Mouse (Mus musculus) forebrain, postnatal 0 days (tissue): Measurements from ENCODE around the gene Plekha1. TPM values are rescaled to one million over a fixed set of nuclear protein-coding genes. Genes with fewer than 3 reads are reported as not detected.

Source experiments
- ATAC-seq: fragments of 200-750 bp; cut with Nextera tagmentation; 2 replicates; pipeline ENCODE4 v1.8.0; 2017; ENCODE audit warnings: mild to moderate bottlenecking, moderate library complexity
- DNase-seq: peaks from one replicate; pipeline ENCODE4 v3.0.0-alpha.2; 2015
- H3K27ac ChIP-seq: fragments of 300-500 bp; sonication (generic); 2 replicates; pipeline ENCODE4 v1.5.1; 2014; ENCODE audit warnings: low read depth, mild to moderate bottlenecking, antibody characterized with exemption, low read length, moderate library complexity, mixed read lengths
- H3K27me3 ChIP-seq: fragments of 300-500 bp; sonication (generic); 2 replicates; pipeline ENCODE4 v1.6.1; 2014; ENCODE audit warnings: mild to moderate bottlenecking, low read length, mixed read lengths; ENCODE audit not compliant: insufficient read depth
- H3K36me3 ChIP-seq: fragments of 300-500 bp; sonication (generic); 2 replicates; pipeline ENCODE4 v1.6.1; 2014; ENCODE audit warnings: mild to moderate bottlenecking, moderate library complexity; ENCODE audit not compliant: insufficient read depth
- H3K4me1 ChIP-seq: fragments of 300-500 bp; sonication (generic); 2 replicates; pipeline ENCODE4 v1.6.1; 2014; ENCODE audit warnings: antibody characterized with exemption; ENCODE audit not compliant: insufficient read depth
- H3K4me2 ChIP-seq: fragments of 300-500 bp; sonication (generic); 2 replicates; pipeline ENCODE4 v1.6.1; 2014; ENCODE audit warnings: low read depth, mild to moderate bottlenecking, moderate library complexity
- H3K4me3 ChIP-seq: fragments of 300-500 bp; sonication (generic); 2 replicates; pipeline ENCODE4 v1.5.1; 2014; ENCODE audit warnings: low read depth, low read length, mixed read lengths
- H3K9ac ChIP-seq: fragments of 300-500 bp; sonication (generic); 2 replicates; pipeline ENCODE4 v1.6.1; 2014; ENCODE audit warnings: mild to moderate bottlenecking
- H3K9me3 ChIP-seq: fragments of 300-500 bp; sonication (generic); 2 replicates; pipeline ENCODE4 v1.6.1; 2016; ENCODE audit warnings: low read length
- CTCF ChIP-seq: sonication (generic); IDR thresholded peaks from 2 replicates; pipeline ENCODE4 v1.5.1; 2016; ENCODE audit warnings: antibody characterized with exemption, control low read depth, low read depth
- WGBS: fragments of 180-500 bp; shearing (Covaris S2); extraction: QIAGEN DNeasy Blood & Tissue Kit; methylation state at CpG from one replicate; pipeline ENCODE4 v1.1.7; 2014; 5-methylcytosine and 5-hydroxymethylcytosine counted together
- polyA plus RNA-seq: library from polyadenylated mRNA; unstranded; fragments of >200 nt; fragmentation: Nextera tagmentation; extraction: Ambion mirVana; gene quantifications from 2 replicates; pipeline ENCODE4 v1.2.1, GENCODE M21; 2015
- total RNA-seq: library from RNA; depleted of rRNA; stranded (reverse); fragments of >200 nt; gene quantifications from 2 replicates; pipeline ENCODE4 v1.2.3, GENCODE M21; 2014

Plekha1 gene
- total and polyA plus RNA-seq, 2 experiments from 2014 or later = 47.7 to 112 TPM

DNA sequence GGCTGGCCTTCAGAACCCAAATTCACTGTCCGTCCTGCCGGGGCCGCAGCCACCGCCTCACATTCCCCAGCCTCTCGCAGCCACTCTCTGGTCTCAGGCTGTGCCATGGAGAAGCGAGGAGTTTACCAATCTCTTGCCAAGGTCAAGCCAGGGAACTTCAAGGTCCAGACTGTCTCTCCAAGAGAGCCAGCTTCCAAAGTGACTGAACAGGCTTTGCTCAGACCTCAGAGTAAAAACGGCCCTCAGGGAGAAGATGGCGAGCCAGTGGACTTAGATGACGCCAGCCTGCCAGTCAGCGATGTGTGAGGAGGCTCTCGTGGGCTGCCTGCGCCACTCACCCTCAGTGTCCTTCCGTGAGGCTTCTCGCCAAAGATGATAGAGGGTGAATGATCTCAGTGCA is 45.3 kb downstream of the Plekha1 start:
- ATAC-seq = no peak
- no peak overlapping the region for H3K4me3 ChIP-seq
- DNase-seq = no peak
- 93% methylated on average over 14 of the region's 14 CpGs for WGBS
- no peak overlapping the region for H3K9ac ChIP-seq
- H3K27me3 ChIP-seq = no peaks in the 10 kb centered on the region
- TF ChIP-seq CTCF = no peak
- no peaks in the 10 kb centered on the region for H3K4me1 ChIP-seq
- no peak overlapping the region for H3K27ac ChIP-seq
- no peak overlapping the region for H3K4me2 ChIP-seq
- no peaks in the 10 kb centered on the region for H3K9me3 ChIP-seq
- peaks cover 22% of the 10 kb centered on the region; the same call in 1 of the 2 replicates for H3K36me3 ChIP-seq

- Histone ChIP-seq H3K9me3 (no peaks in the 10 kb centered on the region), H3K4me2 (no peak overlapping the region), H3K9ac (no peak overlapping the region), H3K27me3 (no peaks in the 10 kb centered on the region), H3K4me1 (no peaks in the 10 kb centered on the region), H3K27ac (no peak overlapping the region), H3K36me3 (peaks cover 18% of the 10 kb centered on the region; the same call in 1 of the 2 replicates), H3K4me3 (no peak overlapping the region)
- ATAC-seq (peak; percentile 40), DNase-seq (peak; percentile 74)
- 39% methylated on average over 5 of the region's 5 CpGs for WGBS
- peak; percentile 80 for TF ChIP-seq CTCF
These were observed 49.3 kb downstream of the Plekha1 start for GRCm38 (mm10) chr7:130914693-130915363.

DNA sequence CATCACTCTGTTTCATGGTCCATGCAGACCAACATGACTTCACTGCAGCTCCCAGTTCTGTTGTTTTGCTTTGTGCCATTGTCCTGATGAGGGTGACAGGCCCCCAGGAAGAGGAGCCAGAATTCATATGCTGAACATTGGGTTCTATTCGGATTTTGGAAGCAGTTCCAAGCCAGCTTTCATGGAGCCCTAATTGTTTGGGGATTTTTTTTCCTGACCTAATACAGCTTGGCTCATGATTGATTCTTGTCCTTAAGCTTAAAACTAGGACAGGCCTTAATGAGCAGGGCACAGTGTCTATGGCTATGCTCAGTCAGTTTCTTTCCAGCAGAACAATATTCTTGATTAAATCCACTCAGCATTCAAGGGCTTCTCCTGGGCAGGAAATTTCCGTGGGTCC is 52.7 kb downstream of the Plekha1 start:
- 30% methylated on average over 2 of the region's 2 CpGs for WGBS
- no peaks in the 10 kb centered on the region for H3K27me3 ChIP-seq
- H3K27ac ChIP-seq = no peak overlapping the region
- H3K9ac ChIP-seq = no peak overlapping the region
- TF ChIP-seq CTCF = no peak
- ATAC-seq (no peak), DNase-seq (no peak)
- no peak overlapping the region for H3K4me2 ChIP-seq
- no peaks in the 10 kb centered on the region for H3K4me1 ChIP-seq
- H3K9me3 ChIP-seq = no peaks in the 10 kb centered on the region
- no peak overlapping the region for H3K4me3 ChIP-seq
- H3K36me3 ChIP-seq = no peaks in the 10 kb centered on the region

DNA sequence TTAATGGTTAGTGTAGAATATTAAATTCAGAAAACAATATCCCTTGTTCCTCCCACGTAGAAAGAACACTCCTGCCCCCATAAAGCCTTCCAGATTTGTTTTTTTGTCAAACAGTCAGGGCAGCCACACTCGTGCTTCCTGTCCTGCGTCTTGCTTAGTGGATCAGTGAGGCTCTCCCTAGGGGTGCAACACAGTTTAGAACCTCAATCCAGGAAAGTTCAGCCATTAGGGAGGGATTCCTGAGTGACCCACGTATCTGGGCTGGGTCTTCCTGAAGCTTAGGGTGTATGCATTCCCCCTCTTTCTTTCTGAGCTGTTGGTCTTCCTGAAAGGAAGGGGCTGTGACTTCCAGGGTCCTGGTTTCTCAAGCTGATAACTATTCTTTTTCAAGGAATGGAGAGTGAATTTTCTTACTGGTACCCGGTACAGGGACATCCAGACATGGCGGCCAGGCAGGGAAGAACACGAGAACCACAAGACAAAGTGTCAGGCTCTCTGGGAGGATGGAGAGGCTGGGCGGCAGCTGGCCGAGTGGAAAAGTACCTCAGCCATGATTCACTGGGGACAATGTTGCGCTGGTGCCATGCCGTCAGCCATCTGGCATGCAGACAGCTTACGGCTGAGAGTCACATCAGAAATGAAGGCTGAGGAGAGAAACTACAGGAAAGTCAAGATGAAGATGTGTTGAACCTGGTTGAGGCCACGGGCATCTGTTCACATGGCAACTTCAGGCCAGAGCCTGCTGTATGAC is 57.6 kb downstream of the Plekha1 start:
- Histone ChIP-seq H3K27me3 (no peaks in the 10 kb centered on the region), H3K27ac (no peak overlapping the region), H3K9ac (no peak overlapping the region), H3K36me3 (no peaks in the 10 kb centered on the region), H3K4me1 (no peaks in the 10 kb centered on the region), H3K4me2 (no peak overlapping the region), H3K9me3 (no peaks in the 10 kb centered on the region), H3K4me3 (no peak overlapping the region)
- DNase-seq (no peak), ATAC-seq (no peak)
- WGBS = 74% methylated on average over 13 of the region's 13 CpGs
- TF ChIP-seq CTCF = no peak

- ATAC-seq = no peak
- Histone ChIP-seq H3K4me2 (no peak overlapping the region), H3K27me3 (peaks cover 10% of the 10 kb centered on the region), H3K36me3 (no peaks in the 10 kb centered on the region), H3K4me3 (no peak overlapping the region), H3K27ac (no peak overlapping the region), H3K4me1 (peaks cover 4% of the 10 kb centered on the region), H3K9ac (no peak overlapping the region), H3K9me3 (no peaks in the 10 kb centered on the region)
- WGBS = 69% methylated on average over 3 of the region's 3 CpGs
- peak; percentile 7; the same call in 1 of the 2 replicates for TF ChIP-seq CTCF
- no peak for DNase-seq
These were observed 64.8 kb downstream of the Plekha1 start for GRCm38 (mm10) chr7:130930401-130930800.

DNA sequence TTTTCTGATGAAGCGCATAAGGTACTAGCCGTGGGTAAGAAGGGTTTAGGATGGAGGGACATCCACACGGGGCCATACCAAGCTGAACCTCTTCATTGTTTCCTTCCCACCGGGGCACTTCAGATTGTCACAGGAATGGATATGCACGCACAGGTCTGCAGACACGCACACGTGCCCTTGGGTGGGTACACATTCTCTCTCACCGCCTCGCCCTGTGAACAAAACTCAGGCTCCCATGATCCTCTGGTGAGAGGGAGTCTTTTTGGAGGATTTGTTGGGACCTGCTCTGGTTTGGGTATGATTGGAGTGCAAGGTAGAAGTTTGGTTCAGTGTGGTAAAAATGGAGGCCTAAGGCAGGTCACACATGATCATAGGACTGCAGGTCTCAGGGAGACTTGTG is 67.4 kb downstream of the Plekha1 start:
- ATAC-seq = no peak
- no peak overlapping the region for H3K27ac ChIP-seq
- no peak for DNase-seq
- H3K36me3 ChIP-seq = no peaks in the 10 kb centered on the region
- H3K9me3 ChIP-seq = no peaks in the 10 kb centered on the region
- H3K4me3 ChIP-seq = no peak overlapping the region
- no peak overlapping the region for H3K4me2 ChIP-seq
- peaks cover 7% of the 10 kb centered on the region for H3K4me1 ChIP-seq
- H3K9ac ChIP-seq = no peak overlapping the region
- no peak for TF ChIP-seq CTCF
- 85% methylated on average over 9 of the region's 9 CpGs for WGBS
- peaks cover 28% of the 10 kb centered on the region for H3K27me3 ChIP-seq

GRCm38 (mm10) chr7:130934654-130935053 is 69.1 kb downstream of the Plekha1 start:
- no peak for ATAC-seq
- Histone ChIP-seq H3K4me1 (peaks cover 7% of the 10 kb centered on the region), H3K27ac (no peak overlapping the region), H3K4me2 (no peak overlapping the region), H3K36me3 (no peaks in the 10 kb centered on the region), H3K4me3 (no peak overlapping the region), H3K9ac (no peak overlapping the region), H3K27me3 (peaks cover 33% of the 10 kb centered on the region), H3K9me3 (no peaks in the 10 kb centered on the region)
- DNase-seq = no peak
- TF ChIP-seq CTCF = no peak
- WGBS = 83% methylated on average over 4 of the region's 4 CpGs
